Mouse (Mus musculus) kidney, postnatal 4 days (tissue): ENCODE results near the gene Vegfc.

Experiments
- DNase-seq, 2 experiments: peaks; one replicate each; pipeline ENCODE4 v3.0.0; 2021; ENCODE audit warnings: mixed read lengths in 2 of 2

Vegfc gene

GRCm38 (mm10) chr8:54077271-54078120, at the start of gene Vegfc:
TSS of gene Vegfc (plus strand) at chr8:54077606.
- DNase-seq, result peak; percentile 69 to 82

GRCm38 (mm10) chr8:54034584-54034983, 42.8 kb upstream of the Vegfc start:
- DNase-seq, result no peak

GRCm38 (mm10) chr8:54042601-54043000, 34.8 kb upstream of the Vegfc start:
- DNase-seq, result no peak

GRCm38 (mm10) chr8:54043468-54043867, 33.9 kb upstream of the Vegfc start:
- DNase-seq, result no peak

GRCm38 (mm10) chr8:54053210-54053609, 24.2 kb upstream of the Vegfc start:
- no peak for DNase-seq

- no peak for DNase-seq
Observed at GRCm38 (mm10) chr8:54065492-54065891, 11.9 kb upstream of the Vegfc start.

GRCm38 (mm10) chr8:54076301-54076700, 1.1 kb upstream of the Vegfc start:
- no peak for DNase-seq

- peak; percentile 75 to 83 for DNase-seq
Observed at GRCm38 (mm10) chr8:54076791-54077270, 575 bp upstream of the Vegfc start.

GRCm38 (mm10) chr8:54078121-54078440, 675 bp downstream of the Vegfc start:
- DNase-seq, result peak in 1 of 2 experiments; percentile 20

GRCm38 (mm10) chr8:54079001-54079400, 1.6 kb downstream of the Vegfc start:
- DNase-seq, result no peak

GRCm38 (mm10) chr8:54079601-54080000, 2.2 kb downstream of the Vegfc start:
- DNase-seq, result peak; percentile 3 to 6

GRCm38 (mm10) chr8:54085896-54086295, 8.5 kb downstream of the Vegfc start:
- no peak for DNase-seq

GRCm38 (mm10) chr8:54087114-54087513, 9.7 kb downstream of the Vegfc start:
- DNase-seq, result no peak

GRCm38 (mm10) chr8:54089204-54089603, 11.8 kb downstream of the Vegfc start:
- DNase-seq, result no peak

- no peak for DNase-seq
Observed at GRCm38 (mm10) chr8:54089901-54090300, 12.5 kb downstream of the Vegfc start.

- DNase-seq, result no peak
Observed at GRCm38 (mm10) chr8:54100058-54100457, 22.7 kb downstream of the Vegfc start.

GRCm38 (mm10) chr8:54114581-54114980, 37.2 kb downstream of the Vegfc start:
- no peak for DNase-seq

- DNase-seq, result no peak
Observed at GRCm38 (mm10) chr8:54120115-54120514, 42.7 kb downstream of the Vegfc start.

- DNase-seq, result no peak
Observed at GRCm38 (mm10) chr8:54121942-54122341, 44.5 kb downstream of the Vegfc start.

- no peak for DNase-seq
Observed at GRCm38 (mm10) chr8:54122345-54122744, 44.9 kb downstream of the Vegfc start.

- no peak for DNase-seq
Observed at GRCm38 (mm10) chr8:54130558-54130957, 53.2 kb downstream of the Vegfc start.

GRCm38 (mm10) chr8:54153240-54153639, 75.8 kb downstream of the Vegfc start:
- peak; percentile 72 for DNase-seq

GRCm38 (mm10) chr8:54163505-54163904, 86.1 kb downstream of the Vegfc start:
- no peak for DNase-seq

GRCm38 (mm10) chr8:54185336-54185735, 107.9 kb downstream of the Vegfc start:
- no peak for DNase-seq

- no peak for DNase-seq
Observed at GRCm38 (mm10) chr8:54185927-54186326, 108.5 kb downstream of the Vegfc start.
